Mouse (Mus musculus): ENCODE data around the gene Hid1.
"Not testable (repeated sequence)": the region's sequence is repeated elsewhere in the genome, so short reads cannot be mapped to it uniquely, and the experiment has no call there.

Hid1 gene

DNA sequence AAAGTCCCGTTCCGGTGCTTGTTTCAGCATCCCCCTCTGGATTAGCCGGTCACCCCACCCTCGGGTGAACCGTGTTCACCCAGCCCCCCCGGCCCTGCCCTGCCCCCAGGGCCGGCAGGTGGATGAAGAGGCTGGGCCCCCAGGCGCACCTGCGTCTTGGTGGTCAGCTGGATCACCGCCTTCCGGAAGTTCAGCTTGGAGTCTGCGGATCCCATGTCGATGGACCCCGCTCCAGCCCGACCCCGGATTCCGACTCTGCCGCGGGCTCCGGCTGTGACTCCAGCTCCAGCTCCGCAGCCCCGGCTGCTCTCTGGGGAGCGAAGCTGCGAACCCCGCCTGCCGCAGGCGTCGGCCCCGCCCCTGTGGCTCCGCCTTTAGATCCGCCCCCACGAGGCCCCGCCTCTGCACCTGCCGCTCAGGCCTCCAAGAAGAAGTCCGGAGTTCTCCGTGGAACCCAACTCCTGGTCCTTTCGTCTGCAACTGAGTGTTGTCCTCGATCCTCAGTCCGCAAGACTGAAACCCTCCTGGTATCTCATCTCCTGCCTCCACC, at the start of gene Hid1:
Gene Hid1, minus strand, starts transcription at position 362 of the 550 bp plus-strand sequence.
- DNase-seq (ENCODE audit: low read depth), result no peak

DNA sequence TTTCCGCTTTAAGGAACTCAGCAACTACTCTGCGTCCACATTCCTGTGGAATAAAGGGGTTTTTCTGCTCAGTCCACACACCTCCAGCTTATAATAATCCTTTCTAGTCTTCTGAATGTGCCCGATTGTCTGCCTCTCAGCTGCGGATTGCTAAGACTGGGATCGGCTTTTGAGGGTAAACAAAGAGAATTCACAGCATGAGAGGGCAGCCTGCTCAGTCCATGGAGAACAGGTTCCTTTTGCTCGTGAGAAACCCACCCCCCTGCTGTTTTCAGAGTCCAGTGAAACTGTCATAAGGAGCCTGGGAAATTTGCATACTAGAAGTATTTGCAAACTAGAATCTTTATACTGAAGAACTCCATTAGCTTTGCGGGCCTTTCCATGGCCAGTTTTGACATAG, 42.0 kb upstream of the Hid1 start:
- no peak for DNase-seq (ENCODE audit: low read depth)

DNA sequence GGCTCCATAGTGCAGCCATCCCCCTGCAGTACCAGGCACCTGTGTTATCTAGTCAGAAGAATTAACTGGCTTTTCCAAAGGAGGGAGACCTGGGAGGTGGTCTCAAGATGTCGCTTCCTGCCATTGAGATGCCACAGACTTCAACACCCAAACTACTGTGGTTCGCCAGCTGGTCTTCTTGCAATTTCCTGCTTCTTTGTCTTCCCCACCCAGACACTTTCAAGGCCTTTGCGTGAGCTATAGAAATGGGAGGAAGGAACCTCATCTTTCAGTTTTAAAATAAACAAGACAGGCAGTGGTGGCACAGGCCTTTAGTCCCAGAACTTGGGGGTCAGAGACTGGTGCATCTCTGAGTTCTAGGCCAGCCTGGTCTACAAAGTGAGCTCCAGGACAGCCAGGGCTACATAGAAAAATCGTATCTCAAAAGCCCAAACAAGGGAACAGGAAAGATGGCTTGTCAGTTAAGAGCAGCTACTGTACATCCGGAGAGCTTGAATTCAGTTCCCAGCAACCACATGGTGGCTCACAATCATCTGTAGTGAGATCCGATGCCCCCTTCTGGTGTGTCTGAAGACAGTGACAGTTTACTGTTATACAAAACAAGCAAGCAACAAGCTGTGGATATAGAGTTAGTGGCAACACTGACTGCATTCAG, 40.8 kb upstream of the Hid1 start:
- DNase-seq (ENCODE audit: low read depth), result peak; percentile 64

DNA sequence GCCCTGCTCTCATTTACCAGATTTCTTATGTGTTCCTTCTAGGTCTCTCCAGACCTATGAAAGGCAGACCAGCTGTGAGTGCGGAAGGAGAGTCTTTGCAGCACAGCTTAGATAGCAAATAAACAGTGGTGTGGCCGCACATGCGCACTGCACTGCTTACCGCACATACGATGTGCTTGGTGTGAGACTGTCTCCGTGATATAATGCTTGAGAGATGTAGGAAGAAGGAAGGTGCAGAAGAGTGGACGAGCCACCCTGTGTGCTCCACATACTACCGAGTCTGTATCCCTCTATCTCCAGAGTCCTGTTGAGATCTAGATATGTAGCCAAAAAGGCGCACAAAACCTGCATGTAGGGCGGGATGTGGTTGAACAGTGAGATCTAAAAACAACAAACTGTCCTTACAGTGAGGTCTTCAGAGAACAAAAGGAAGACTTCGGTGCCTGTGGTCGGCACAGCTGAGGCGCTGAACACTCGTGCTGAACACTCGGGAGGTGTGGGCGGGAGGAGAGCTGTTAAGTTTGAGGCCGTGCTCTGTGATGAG, 39.4 kb upstream of the Hid1 start:
- no peak for DNase-seq (ENCODE audit: low read depth)

GRCm38 (mm10) chr11:115405723-115406122, 38.2 kb upstream of the Hid1 start:
- DNase-seq (ENCODE audit: low read depth), result no peak

DNA sequence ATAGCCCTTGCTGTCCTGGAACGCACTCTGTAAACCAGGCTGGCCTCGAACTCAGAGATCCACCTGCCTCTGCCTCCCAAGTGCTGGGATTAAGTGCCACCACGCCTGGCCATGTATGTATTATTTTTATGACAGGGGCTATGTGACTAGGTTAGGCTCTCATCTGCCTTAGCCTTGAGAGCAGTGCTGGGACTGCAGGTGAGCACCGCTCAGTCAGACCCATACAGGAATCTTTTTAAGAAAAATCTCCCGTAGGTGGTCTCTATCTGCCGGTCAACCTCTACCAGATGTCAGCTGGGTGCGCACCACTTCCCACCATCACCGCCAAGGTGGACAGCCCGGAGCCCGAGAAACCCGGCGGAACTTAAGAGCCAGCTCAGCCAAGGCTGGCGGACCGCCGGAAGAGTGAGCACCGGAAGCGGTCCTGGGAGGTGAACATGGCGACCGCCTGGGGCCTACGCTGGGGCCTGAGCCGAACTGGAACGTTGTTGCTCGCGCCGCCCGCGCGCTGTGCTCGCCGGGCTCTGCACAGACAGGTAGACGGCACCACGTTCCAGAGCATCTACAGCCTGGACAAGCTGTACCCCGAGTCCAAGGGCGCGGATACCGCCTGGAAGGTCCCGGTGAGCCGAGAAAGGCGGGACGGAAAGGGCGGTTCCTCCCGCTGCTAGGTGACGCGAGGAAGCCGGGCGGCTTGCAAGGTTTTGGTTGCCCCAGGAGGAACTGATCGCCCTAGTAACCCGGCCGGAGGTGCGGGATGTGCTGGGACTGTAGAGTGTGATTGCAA, 36.0 kb upstream of the Hid1 start, which contains the start of gene Mrpl58:
Gene Mrpl58, plus strand, starts transcription at position 415 of the 787 bp plus-strand sequence.
- DNase-seq (ENCODE audit: low read depth), result peak; percentile 89

DNA sequence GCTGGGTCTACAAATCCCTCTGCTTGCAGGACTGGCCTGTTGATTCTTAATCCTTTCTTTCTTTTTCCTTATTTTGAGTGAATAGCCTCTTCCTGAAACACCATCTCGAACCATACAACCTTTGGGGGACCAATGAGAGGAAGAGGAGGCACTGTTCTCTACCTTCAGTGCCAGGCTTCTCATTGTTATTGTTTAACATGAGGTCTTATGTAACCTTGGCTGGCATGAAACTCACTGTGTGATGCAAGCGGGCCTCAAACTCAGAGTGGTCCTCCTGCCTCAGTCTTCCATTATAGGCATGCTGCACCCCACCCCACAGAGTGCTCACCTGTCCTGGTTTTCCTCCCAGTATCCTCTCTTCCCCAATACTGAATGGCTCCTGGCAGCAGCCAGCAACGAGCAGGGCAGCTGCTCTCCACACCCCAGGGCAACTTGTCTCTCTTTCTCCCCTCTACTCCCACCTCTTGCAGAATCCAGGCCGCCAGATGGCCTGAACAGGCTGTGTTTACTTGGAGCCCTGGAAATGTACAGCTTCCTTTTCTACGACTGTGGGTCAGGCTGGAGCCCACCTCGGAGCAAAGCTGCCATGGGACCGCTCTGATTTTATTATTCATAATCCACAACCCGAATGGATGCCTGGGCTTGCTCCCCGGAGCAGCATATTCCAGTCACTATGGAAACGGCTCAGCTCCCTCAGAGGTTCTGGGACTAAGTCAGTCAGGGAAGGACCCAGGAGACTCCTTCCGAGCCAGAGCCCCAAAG, 33.3 kb upstream of the Hid1 start:
- DNase-seq (ENCODE audit: low read depth), result no peak

GRCm38 (mm10) chr11:115400126-115400525, 32.6 kb upstream of the Hid1 start:
- DNase-seq (ENCODE audit: low read depth), result no peak

GRCm38 (mm10) chr11:115398085-115398484, 30.5 kb upstream of the Hid1 start:
- peak; percentile 38 for DNase-seq (ENCODE audit: low read depth)

GRCm38 (mm10) chr11:115393721-115394325, 26.3 kb upstream of the Hid1 start:
- no peak for DNase-seq (ENCODE audit: low read depth)

DNA sequence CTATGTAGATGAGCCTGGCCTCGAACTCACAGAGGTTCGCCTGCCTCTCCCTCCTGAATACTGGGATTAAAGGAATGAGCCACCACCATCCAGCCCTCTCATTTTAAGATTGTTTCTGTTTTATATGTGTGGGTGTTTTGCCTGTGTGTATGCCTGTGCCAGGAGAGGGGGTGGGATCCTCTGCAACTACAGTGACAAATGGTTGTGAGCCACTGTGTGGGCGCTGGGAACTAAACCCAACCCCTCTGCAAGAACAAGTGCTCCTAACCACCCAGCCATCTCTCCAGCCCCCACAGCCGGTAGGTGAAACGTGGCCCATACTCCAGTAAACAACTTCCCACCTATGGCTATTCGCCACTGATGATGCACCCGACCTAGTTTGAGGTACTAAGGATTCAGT, 23.8 kb upstream of the Hid1 start:
- DNase-seq (ENCODE audit: low read depth), result no peak

GRCm38 (mm10) chr11:115386859-115387258, 19.3 kb upstream of the Hid1 start:
- not testable (repeated sequence) for DNase-seq (ENCODE audit: low read depth)

- no peak for DNase-seq (ENCODE audit: low read depth)
These were observed 17.0 kb upstream of the Hid1 start for GRCm38 (mm10) chr11:115384587-115384986.

DNA sequence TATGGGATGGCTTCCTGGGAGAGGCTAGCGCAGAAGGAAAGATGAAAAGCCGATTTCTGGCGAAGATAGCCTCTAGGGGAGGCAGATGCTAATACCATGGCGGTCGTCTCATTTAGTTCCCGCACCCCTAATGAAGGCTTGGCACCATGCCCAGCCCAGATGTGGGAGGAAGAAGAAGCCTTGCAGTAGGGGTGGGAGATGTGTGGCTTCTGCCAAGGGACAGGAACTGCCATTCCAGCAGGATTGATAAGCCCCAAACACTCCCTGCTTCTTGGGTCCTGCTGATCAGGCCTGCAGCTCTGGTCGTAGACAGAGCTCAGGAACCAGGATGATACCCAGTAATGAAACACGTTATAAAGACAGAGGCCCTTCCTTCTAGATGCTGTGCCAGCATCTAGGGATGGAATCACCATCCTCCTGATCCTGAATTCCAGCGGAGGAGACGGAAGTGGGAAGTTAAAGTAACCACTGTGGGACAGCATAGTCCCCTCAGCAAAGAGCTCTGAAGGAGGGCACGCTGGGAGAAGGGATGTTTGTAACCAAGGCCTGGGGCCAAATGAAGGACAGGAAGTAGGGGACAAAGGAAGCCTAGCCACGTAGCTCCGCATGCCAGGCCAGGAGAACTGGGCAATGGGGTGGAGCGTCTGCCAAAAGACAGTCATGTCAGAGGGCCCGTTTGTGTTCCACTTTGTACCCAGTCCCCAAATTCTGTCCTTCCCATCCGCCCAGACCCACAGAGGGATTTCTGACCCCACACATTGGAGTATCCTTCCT, 16.3 kb upstream of the Hid1 start:
- DNase-seq (ENCODE audit: low read depth), result no peak

GRCm38 (mm10) chr11:115382891-115383290, 15.3 kb upstream of the Hid1 start:
- DNase-seq (ENCODE audit: low read depth), result no peak

- no peak for DNase-seq (ENCODE audit: low read depth)
These were observed 14.4 kb upstream of the Hid1 start, which contains the start of gene Cdr2l for GRCm38 (mm10) chr11:115381743-115382539. Cdr2l (plus strand) TSS chr11:115381916.

DNA sequence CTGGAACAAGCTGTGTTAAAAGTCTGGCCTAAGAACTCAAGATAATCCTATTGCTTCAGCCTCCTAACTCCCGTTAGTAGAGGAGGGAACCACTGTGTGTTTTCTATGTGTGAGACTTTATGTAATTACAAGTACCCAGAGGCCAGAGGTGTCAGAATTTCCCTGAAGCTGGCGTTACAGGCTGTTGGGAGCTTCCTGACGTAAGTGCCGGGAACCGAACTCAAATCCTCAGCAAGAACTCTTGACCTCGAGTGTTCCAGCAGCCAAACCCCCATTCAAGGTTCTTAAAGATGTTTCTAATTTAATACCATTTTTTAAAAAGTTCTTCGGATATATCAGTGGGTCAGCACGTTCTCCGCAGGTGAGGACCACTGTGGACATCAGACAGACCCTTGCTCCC, 13.7 kb upstream of the Hid1 start:
- DNase-seq (ENCODE audit: low read depth), result no peak

- no peak for DNase-seq (ENCODE audit: low read depth)
These were observed 10.3 kb upstream of the Hid1 start for GRCm38 (mm10) chr11:115377854-115378253.

GRCm38 (mm10) chr11:115377254-115377653, 9.7 kb upstream of the Hid1 start:
- DNase-seq (ENCODE audit: low read depth), result peak; percentile 24

DNA sequence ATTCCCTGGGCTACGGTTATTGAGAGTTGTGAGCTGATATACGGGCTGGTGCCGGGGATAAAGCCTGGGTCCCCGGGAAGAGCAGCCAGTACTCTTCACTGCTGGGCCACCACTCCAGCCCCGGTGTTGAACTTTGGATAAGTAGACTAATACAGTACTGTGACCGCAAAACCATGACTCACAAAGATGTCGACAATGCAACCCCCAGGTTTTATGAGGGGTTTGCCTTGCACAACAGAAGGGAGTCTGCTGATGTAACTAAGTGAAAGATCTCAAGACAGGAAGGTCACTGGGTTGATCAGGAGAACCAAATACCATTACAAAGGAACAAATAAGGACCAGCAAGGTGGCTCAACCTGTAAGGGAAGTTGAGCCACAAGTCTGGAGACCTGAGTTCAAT, 9.2 kb upstream of the Hid1 start:
- peak; percentile 80 for DNase-seq (ENCODE audit: low read depth)
